Mouse (Mus musculus) midbrain, embryonic 14.5 days (tissue): ENCODE results near the gene Vmn1r195. TPM values are rescaled to one million over a fixed set of nuclear protein-coding genes. Genes with fewer than 3 reads are reported as not detected.
A peak's percentile ranks its signal among the peaks of the same experiment; 100 is the strongest.
"Not testable (repeated sequence)": the region's sequence is repeated elsewhere in the genome, so short reads cannot be mapped to it uniquely, and the experiment has no call there.

Experiments
- ATAC-seq: fragments of 200-750 bp; cut with Nextera tagmentation; 2 replicates; pipeline ENCODE4 v1.8.0; 2017; ENCODE audit warnings: moderate number of reproducible peaks, moderate library complexity; ENCODE audit not compliant: low FRiP score, low TSS enrichment
- DNase-seq: peaks from one replicate; pipeline ENCODE4 v3.0.0-alpha.2; 2015
- H3K27ac ChIP-seq: fragments of 300-500 bp; sonication (generic); replicated peaks from 2 replicates; pipeline ENCODE4 v1.5.1; 2014; ENCODE audit warnings: mild to moderate bottlenecking, low read depth, low read length, moderate library complexity
- H3K27me3 ChIP-seq: fragments of 300-500 bp; sonication (generic); 2 replicates; pipeline ENCODE4 v1.6.1; 2014; ENCODE audit warnings: low read length, control low read depth, mixed read lengths; ENCODE audit not compliant: control insufficient read depth, insufficient read depth
- H3K36me3 ChIP-seq: fragments of 300-500 bp; sonication (generic); 2 replicates; pipeline ENCODE4 v1.6.1; 2014; ENCODE audit warnings: low read length, control low read depth; ENCODE audit not compliant: control insufficient read depth, insufficient read depth
- H3K4me1 ChIP-seq: fragments of 300-500 bp; sonication (generic); 2 replicates; pipeline ENCODE4 v1.6.1; 2014; ENCODE audit warnings: mild to moderate bottlenecking, antibody characterized with exemption, low read length, control low read depth; ENCODE audit not compliant: control insufficient read depth, insufficient read depth
- H3K4me2 ChIP-seq: fragments of 300-500 bp; sonication (generic); 2 replicates; pipeline ENCODE4 v1.6.1; 2014; ENCODE audit warnings: mild to moderate bottlenecking, low read length, moderate library complexity
- H3K4me3 ChIP-seq: fragments of 300-500 bp; sonication (generic); replicated peaks from 2 replicates; pipeline ENCODE4 v1.5.1; 2014; ENCODE audit warnings: low read depth, low read length
- H3K9ac ChIP-seq: fragments of 300-500 bp; sonication (generic); replicated peaks from 2 replicates; pipeline ENCODE4 v1.6.1; 2014; ENCODE audit warnings: mild to moderate bottlenecking, low read length, moderate library complexity
- H3K9me3 ChIP-seq: fragments of 300-500 bp; sonication (generic); 2 replicates; pipeline ENCODE4 v1.6.1; 2016; ENCODE audit warnings: low read length, control low read depth, mixed read lengths; ENCODE audit not compliant: control insufficient read depth
- WGBS: fragments of 180-500 bp; shearing (Covaris S2); extraction: QIAGEN DNeasy Blood & Tissue Kit; methylation state at CpG from one replicate; pipeline ENCODE4 v1.1.7; 2014; 5-methylcytosine and 5-hydroxymethylcytosine counted together
- polyA plus RNA-seq: library from polyadenylated mRNA; unstranded; fragments of >200 nt; fragmentation: Nextera tagmentation; extraction: Ambion mirVana; gene quantifications from 2 replicates; pipeline ENCODE4 v1.2.1, GENCODE M21; 2014

The Vmn1r195 gene
- not detected in 2 replicates for polyA plus RNA-seq

- H3K9me3 ChIP-seq, H3K9ac ChIP-seq, DNase-seq, H3K27me3 ChIP-seq, H3K4me3 ChIP-seq, ATAC-seq, H3K27ac ChIP-seq, H3K4me2 ChIP-seq, H3K36me3 ChIP-seq, H3K4me1 ChIP-seq: not testable (repeated sequence)
- 92% methylated on average over 1 of the region's 1 CpGs for WGBS
Measured at GRCm38 (mm10) chr13:22270222-22270621, at the start of gene Vmn1r195. Gene Vmn1r195, plus strand, starts transcription at chr13:22270522.

DNA sequence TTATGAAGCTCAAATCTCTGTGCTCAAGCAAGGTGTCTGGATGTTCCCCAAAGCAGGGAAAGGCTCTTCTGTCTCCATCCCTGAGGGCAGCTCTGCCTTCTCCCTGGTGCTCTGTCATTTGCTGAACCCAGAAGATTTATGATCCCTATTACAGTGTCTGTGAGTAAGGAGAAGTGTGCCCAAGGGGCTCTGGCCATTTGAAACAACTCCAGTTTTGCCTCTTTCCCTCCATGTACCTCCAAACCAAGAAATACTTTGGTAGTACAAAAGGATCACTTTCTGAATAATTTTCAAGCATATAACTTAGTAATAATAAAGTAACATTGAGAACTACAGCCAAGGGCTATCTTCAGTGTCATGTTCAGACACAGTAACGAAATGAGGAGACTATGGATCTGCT lies 47.3 kb upstream of the Vmn1r195 start, which contains the start of gene Vmn1r193:
TSS of gene Vmn1r193 (minus strand) at position 101 of the 400 bp plus-strand sequence.
- H3K27me3 ChIP-seq, DNase-seq, H3K9ac ChIP-seq, H3K36me3 ChIP-seq, H3K4me2 ChIP-seq, H3K9me3 ChIP-seq, H3K4me3 ChIP-seq, H3K4me1 ChIP-seq, ATAC-seq, H3K27ac ChIP-seq: not testable (repeated sequence)
- WGBS: 81% methylated on average over 1 of the region's 1 CpGs

GRCm38 (mm10) chr13:22243915-22244314 lies 26.4 kb upstream of the Vmn1r195 start, which contains the start of gene Vmn1r194:
Gene Vmn1r194, plus strand, starts transcription at chr13:22244215.
- Histone ChIP-seq H3K4me3 (no peak within 1 kb of the TSS), H3K9ac (no peak within 1 kb of the TSS), H3K27me3 (no peaks in the 10 kb centered on the region), H3K36me3 (no peaks in the 10 kb centered on the region), H3K4me2 (no peak within 1 kb of the TSS), H3K4me1 (no peaks in the 10 kb centered on the region), H3K27ac (no peak within 1 kb of the TSS), H3K9me3 (no peaks in the 10 kb centered on the region)
- DNase-seq: no peak
- no peak for ATAC-seq
- WGBS: 58% methylated on average over 1 of the region's 1 CpGs

GRCm38 (mm10) chr13:22271721-22272120 lies 1.4 kb downstream of the Vmn1r195 start:
- Histone ChIP-seq H3K4me1 (no peaks in the 10 kb centered on the region), H3K9me3 (no peaks in the 10 kb centered on the region), H3K4me3 (no peak overlapping the region), H3K27ac (no peak overlapping the region), H3K36me3 (no peaks in the 10 kb centered on the region), H3K4me2 (no peak overlapping the region), H3K27me3 (no peaks in the 10 kb centered on the region), H3K9ac (no peak overlapping the region)
- ATAC-seq (peak; percentile 71; the same call in 1 of the 2 replicates), DNase-seq (peak; percentile 48)
- 34% methylated on average over 2 of the region's 2 CpGs for WGBS

GRCm38 (mm10) chr13:22284578-22284977 lies 14.3 kb downstream of the Vmn1r195 start:
- ATAC-seq: no peak
- H3K4me3 ChIP-seq: no peak overlapping the region
- peak; percentile 30 for DNase-seq
- no peaks in the 10 kb centered on the region for H3K4me1 ChIP-seq
- no peak overlapping the region for H3K9ac ChIP-seq
- 72% methylated on average over 2 of the region's 2 CpGs for WGBS
- no peaks in the 10 kb centered on the region for H3K9me3 ChIP-seq
- H3K36me3 ChIP-seq: no peaks in the 10 kb centered on the region
- no peaks in the 10 kb centered on the region for H3K27me3 ChIP-seq
- no peak overlapping the region for H3K27ac ChIP-seq
- no peak overlapping the region for H3K4me2 ChIP-seq

DNA sequence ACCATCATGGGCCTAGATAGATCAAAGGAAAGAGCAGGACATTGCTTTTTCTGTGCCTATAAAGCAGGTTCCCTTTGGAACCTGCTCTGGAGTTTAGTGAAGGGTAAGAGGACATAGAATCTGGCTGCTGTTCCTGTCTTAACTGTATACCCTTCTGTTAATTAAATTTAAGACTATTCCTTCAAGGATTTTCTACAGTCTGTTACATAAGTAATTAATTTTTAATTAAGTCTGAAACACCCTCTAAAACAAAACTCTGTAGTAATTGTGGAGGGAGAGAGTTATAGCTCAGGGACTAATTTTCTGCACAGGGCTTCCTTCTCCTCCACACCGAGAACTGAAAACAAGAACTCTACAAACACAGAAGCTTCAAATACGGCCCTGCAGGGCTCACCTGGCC lies 19.3 kb downstream of the Vmn1r195 start, which contains the start of gene Vmn1r196:
TSS of gene Vmn1r196 (plus strand) at position 301 of the 400 bp plus-strand sequence.
- H3K27me3 ChIP-seq: no peaks in the 10 kb centered on the region
- H3K4me3 ChIP-seq: no peak within 1 kb of the TSS
- ATAC-seq (no peak), DNase-seq (no peak)
- WGBS: 80% methylated on average over 2 of the region's 2 CpGs
- no peak within 1 kb of the TSS for H3K9ac ChIP-seq
- no peaks in the 10 kb centered on the region for H3K4me1 ChIP-seq
- H3K36me3 ChIP-seq: no peaks in the 10 kb centered on the region
- no peaks in the 10 kb centered on the region for H3K9me3 ChIP-seq
- H3K27ac ChIP-seq: no peak within 1 kb of the TSS
- no peak within 1 kb of the TSS for H3K4me2 ChIP-seq

DNA sequence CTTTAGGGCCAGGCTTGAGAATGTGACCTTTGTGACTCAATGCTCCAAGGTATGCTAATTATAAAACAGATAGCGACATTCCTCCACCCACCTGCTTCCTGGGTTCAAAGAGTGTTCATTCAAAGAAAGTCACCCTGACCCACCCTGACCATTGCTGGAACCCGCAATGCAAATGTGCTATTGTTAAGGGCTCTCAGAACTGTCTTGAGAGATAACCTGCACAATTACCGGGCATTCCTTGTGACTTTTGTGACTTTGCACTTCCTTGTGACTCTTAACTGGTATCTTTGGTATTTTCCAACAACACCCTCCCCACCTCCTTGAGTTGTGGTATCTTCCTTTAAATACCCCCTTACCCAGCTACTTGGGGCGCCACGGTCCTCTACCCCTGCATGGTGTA lies 37.8 kb downstream of the Vmn1r195 start:
- H3K27me3 ChIP-seq, H3K9ac ChIP-seq, ATAC-seq, H3K36me3 ChIP-seq, H3K4me1 ChIP-seq, DNase-seq, H3K9me3 ChIP-seq, H3K27ac ChIP-seq, H3K4me3 ChIP-seq, H3K4me2 ChIP-seq: not testable (repeated sequence)
- 97% methylated on average over 5 of the region's 5 CpGs for WGBS

GRCm38 (mm10) chr13:22315361-22315760 lies 45.0 kb downstream of the Vmn1r195 start:
- no peak for DNase-seq
- ATAC-seq: no peak
- 78% methylated on average over 2 of the region's 2 CpGs for WGBS
- no peaks in the 10 kb centered on the region for H3K27me3 ChIP-seq
- H3K4me3 ChIP-seq: no peak overlapping the region
- no peaks in the 10 kb centered on the region for H3K9me3 ChIP-seq
- no peak overlapping the region for H3K9ac ChIP-seq
- H3K36me3 ChIP-seq: no peaks in the 10 kb centered on the region
- no peaks in the 10 kb centered on the region for H3K4me1 ChIP-seq
- no peak overlapping the region for H3K4me2 ChIP-seq
- no peak overlapping the region for H3K27ac ChIP-seq

DNA sequence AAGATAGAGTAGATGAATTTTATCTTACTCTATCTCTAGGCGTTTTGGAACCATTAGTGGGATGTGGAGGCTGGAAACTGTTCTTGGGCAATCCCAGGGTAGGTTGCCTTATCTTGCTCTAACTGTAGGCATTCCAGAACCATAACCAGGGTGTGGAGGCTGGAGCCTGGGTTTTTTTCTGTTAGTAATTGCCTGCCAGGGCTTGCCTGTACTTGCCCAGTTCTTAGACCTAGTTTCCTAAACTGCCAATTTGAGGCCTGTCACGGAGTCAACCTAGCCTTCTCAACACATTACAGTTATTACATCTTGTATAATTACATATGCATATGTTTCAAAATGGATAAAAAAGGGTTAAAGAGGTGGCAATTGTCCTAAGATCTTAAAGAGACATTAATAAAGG lies 47.0 kb downstream of the Vmn1r195 start:
- WGBS: 87% methylated on average over 2 of the region's 2 CpGs

More for the DNA sequence above, 47.0 kb downstream of the Vmn1r195 start:
- ATAC-seq (no peak), DNase-seq (no peak)
- Histone ChIP-seq H3K27me3 (no peaks in the 10 kb centered on the region), H3K4me2 (no peak overlapping the region), H3K9ac (no peak overlapping the region), H3K36me3 (no peaks in the 10 kb centered on the region), H3K27ac (no peak overlapping the region), H3K4me1 (no peaks in the 10 kb centered on the region), H3K4me3 (no peak overlapping the region), H3K9me3 (no peaks in the 10 kb centered on the region)
